Mouse (Mus musculus) hindbrain, embryonic 13.5 days (tissue): ENCODE measurements around the gene Slc30a4. TPM values are rescaled to one million over a fixed set of nuclear protein-coding genes. Genes with fewer than 3 reads are reported as not detected.
A peak's percentile ranks its signal among the peaks of the same experiment; 100 is the strongest.

Experiments
- ATAC-seq: fragments of 200-750 bp; cut with Nextera tagmentation; 2 replicates; pipeline ENCODE4 v1.8.0; 2017; ENCODE audit warnings: moderate TSS enrichment; ENCODE audit not compliant: low FRiP score
- H3K27ac ChIP-seq: fragments of 300-500 bp; sonication (generic); 2 replicates; pipeline ENCODE4 v1.5.1; 2015; ENCODE audit warnings: inconsistent platforms, mild to moderate bottlenecking, moderate library complexity
- H3K27me3 ChIP-seq: fragments of 300-500 bp; sonication (generic); 2 replicates; pipeline ENCODE4 v1.6.1; 2015; ENCODE audit warnings: mild to moderate bottlenecking, inconsistent platforms
- H3K36me3 ChIP-seq: fragments of 300-500 bp; sonication (generic); 2 replicates; pipeline ENCODE4 v1.6.1; 2015; ENCODE audit warnings: mild to moderate bottlenecking, inconsistent platforms
- H3K4me1 ChIP-seq: fragments of 300-500 bp; sonication (generic); replicated peaks from 2 replicates; pipeline ENCODE4 v1.6.1; 2015; ENCODE audit warnings: inconsistent platforms
- H3K4me2 ChIP-seq: fragments of 300-500 bp; sonication (generic); 2 replicates; pipeline ENCODE4 v1.6.1; 2015; ENCODE audit warnings: inconsistent platforms, mild to moderate bottlenecking, moderate library complexity
- H3K4me3 ChIP-seq: fragments of 300-500 bp; sonication (generic); 2 replicates; pipeline ENCODE4 v1.5.1; 2015; ENCODE audit warnings: mild to moderate bottlenecking, inconsistent platforms
- H3K9ac ChIP-seq: fragments of 300-500 bp; sonication (generic); 2 replicates; pipeline ENCODE4 v1.6.1; 2015; ENCODE audit warnings: mild to moderate bottlenecking, inconsistent platforms
- H3K9me3 ChIP-seq: fragments of 300-500 bp; sonication (generic); 2 replicates; pipeline ENCODE4 v1.6.1; 2016; ENCODE audit warnings: inconsistent platforms
- WGBS: fragments of 180-500 bp; shearing (Covaris S2); methylation state at CpG from one replicate; pipeline ENCODE4 v1.1.7; 2015; 5-methylcytosine and 5-hydroxymethylcytosine counted together
- microRNA counts: library from miRNA; unstranded; fragments of <30 nt; microRNA quantifications from one replicate; lab custom pipeline; 2016
- microRNA-seq: library from miRNA; unstranded; fragments of <30 nt; microRNA quantifications from one replicate; pipeline ENCODE4, GENCODE M21; 2016
- polyA plus RNA-seq: library from polyadenylated mRNA; unstranded; fragments of >200 nt; fragmentation: Nextera tagmentation; extraction: Ambion mirVana; gene quantifications from 2 replicates; pipeline ENCODE4 v1.2.1, GENCODE M21; 2015

Slc30a4 gene
- polyA plus RNA-seq, 1 experiment from 2014 or later: 6.1 TPM

DNA sequence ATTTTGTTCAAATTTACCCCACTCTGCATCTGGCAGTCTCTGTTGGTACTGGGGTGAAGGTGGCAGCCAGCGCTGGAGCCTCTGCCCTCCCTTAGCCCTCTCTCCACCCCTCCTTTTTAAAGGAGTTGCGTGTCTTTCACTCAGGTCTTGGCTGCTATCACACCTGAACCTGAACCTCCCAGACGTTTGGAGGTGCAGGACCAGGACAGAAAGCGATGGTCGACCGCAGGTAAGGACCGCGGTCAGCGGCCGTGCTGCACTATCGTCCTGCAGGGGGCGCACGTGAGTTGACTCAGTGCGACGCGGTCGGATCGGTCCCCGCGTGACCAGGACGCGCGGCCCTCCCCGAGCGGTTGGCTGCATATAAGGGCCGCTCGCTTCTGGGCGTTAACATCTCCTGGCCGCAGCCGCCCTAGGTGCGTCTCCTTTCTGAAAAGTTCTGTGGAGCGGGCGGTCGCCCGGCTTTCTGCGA lies 64.9 kb downstream of the Slc30a4 start:
- WGBS: 1% methylated on average over 36 of the region's 36 CpGs
- ATAC-seq: peak; percentile 76; the same call in 1 of the 2 replicates
- H3K27me3 ChIP-seq: peaks cover 19% of the 10 kb centered on the region
- H3K4me1 ChIP-seq: peaks cover 5% of the 10 kb centered on the region
- peaks cover 17% of the 10 kb centered on the region for H3K36me3 ChIP-seq
- peak overlapping the region; percentile 40; the same call in 1 of the 2 replicates for H3K9ac ChIP-seq
- H3K9me3 ChIP-seq: no peaks in the 10 kb centered on the region
- H3K27ac ChIP-seq: no peak overlapping the region
- H3K4me2 ChIP-seq: peak overlapping the region; percentile 62
- peak overlapping the region; percentile 35 for H3K4me3 ChIP-seq

DNA sequence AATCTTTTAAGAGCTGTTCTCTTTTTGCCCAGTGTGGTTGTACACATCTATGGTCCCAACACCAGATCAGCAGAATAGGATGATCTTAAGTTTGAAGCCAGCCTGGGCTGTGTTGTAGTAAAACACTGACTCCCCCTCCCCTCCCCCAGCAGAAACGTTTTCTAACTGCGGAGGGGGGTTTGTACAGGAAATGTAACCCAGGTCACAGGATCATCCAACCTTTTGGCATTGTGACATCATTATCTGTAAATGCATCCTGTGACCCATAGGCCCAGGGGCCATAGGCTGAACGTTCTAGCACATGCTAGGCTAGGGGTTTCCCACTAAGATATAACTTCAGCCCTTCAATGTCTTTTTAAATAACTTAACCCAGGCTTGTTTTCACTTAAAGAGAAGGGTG lies 65.8 kb downstream of the Slc30a4 start, which contains the start of gene AA467197:
Gene AA467197, plus strand, starts transcription at position 301 of the 400 bp plus-strand sequence.
- ATAC-seq: no peak
- Histone ChIP-seq H3K9me3 (no peaks in the 10 kb centered on the region), H3K4me3 (peak within 1 kb of the TSS; percentile 35), H3K36me3 (peaks cover 19% of the 10 kb centered on the region), H3K4me2 (peak within 1 kb of the TSS; percentile 62), H3K4me1 (peaks cover 14% of the 10 kb centered on the region), H3K27ac (no peak within 1 kb of the TSS), H3K9ac (peak within 1 kb of the TSS; percentile 40; the same call in 1 of the 2 replicates), H3K27me3 (peaks cover 19% of the 10 kb centered on the region)
- 67% methylated on average over 3 of the region's 3 CpGs for WGBS

MicroRNAs encoded within 50 kb of the gene (microRNA counts, 519-probe panel; counts per million panel counts)
- 51.3 counts per million for microRNA mmu-miR-147 (lab: Ali Mortazavi, UCI)

Small RNAs within 50 kb of the gene (microRNA-seq; reads per million reads assigned to microRNA genes)
- gene Mir147: 6.7 reads per million, percentile 20 among the genes with 10 or more reads in this experiment

Other genes starting within 250 kb of the Slc30a4 start
- not detected in 2 replicates for gene Gm14085, start 217.7 kb downstream of the Slc30a4 start, polyA plus RNA-seq
- 26.8 and 27.3 TPM in 2 replicates for gene Gatm, start 91.4 kb downstream of the Slc30a4 start, polyA plus RNA-seq
- gene AA467197, start 65.7 kb downstream of the Slc30a4 start, polyA plus RNA-seq: 0.66 TPM in 1 of 2 replicates, not detected in the other
- 88.1 and 97.7 TPM in 2 replicates for gene Bloc1s6, start 35.8 kb upstream of the Slc30a4 start, polyA plus RNA-seq
- 2.7 and 3.6 TPM in 2 replicates for gene Sqor, start 62.6 kb upstream of the Slc30a4 start, polyA plus RNA-seq